Mouse (Mus musculus): ENCODE data around the gene Cryzl1. TPM values are rescaled to one million over a fixed set of nuclear protein-coding genes. Genes with fewer than 3 reads are reported as not detected.

The Cryzl1 gene
- 3.6 and 3.7 TPM in 2 replicates for polyA plus RNA-seq (2012)

DNA sequence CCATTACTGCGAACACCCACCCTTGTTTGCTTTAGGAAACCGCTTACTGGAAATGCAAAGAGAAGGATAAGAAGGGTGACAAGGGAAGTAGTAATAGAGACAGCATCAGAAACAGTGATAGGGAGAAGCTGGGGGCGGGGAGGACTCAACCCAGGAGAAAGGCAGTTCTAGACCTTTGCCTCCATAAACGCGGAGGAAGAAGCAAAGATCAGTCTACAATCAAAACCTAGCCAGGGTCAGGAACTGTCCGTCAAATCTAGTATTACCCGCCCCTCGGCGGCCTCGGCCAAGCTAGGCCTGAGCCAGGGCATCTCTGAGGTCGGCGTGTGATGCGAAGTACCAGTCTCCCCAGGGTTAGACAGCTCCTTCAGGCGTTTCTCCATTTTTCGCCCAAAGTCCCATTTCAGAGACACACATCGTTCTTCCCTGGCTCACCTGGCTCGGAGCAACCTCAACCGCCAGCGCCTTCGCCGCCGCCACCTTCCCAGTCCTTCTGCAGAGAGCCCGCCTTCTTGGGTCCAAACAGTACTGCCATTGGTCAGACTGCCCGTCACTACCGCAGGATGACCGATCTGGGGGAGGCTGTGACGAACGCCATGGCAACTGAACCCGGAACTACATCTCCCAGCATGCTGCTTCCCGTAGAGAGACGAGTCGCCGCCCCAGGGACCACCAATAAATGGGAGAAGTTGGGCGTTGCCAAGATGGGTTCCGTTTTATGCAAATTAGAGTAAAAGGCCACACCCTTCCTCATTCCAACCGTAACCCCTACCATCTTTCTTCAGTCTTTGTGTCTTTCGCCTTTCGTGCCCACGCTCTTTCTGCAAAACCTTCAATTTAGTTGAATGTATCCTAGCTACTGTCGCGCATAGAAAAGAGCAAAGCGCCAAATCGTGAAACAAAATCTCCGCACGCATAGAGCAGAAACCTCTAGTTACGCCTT, at the start of gene Cryzl1:
Gene Cryzl1, minus strand, starts transcription at position 853 of the 943 bp plus-strand sequence.
- TF ChIP-seq GATA1 (IDR thresholded peaks at IDR 0.05; ENCODE audit: low read length) = no peak

- TF ChIP-seq GATA1 (IDR thresholded peaks at IDR 0.05; ENCODE audit: low read length) = no peak
Observed at GRCm38 (mm10) chr16:91772586-91772985, 43.8 kb upstream of the Cryzl1 start.

- TF ChIP-seq GATA1 (IDR thresholded peaks at IDR 0.05; ENCODE audit: low read length) = no peak
Observed at GRCm38 (mm10) chr16:91771334-91771733, 42.6 kb upstream of the Cryzl1 start.

DNA sequence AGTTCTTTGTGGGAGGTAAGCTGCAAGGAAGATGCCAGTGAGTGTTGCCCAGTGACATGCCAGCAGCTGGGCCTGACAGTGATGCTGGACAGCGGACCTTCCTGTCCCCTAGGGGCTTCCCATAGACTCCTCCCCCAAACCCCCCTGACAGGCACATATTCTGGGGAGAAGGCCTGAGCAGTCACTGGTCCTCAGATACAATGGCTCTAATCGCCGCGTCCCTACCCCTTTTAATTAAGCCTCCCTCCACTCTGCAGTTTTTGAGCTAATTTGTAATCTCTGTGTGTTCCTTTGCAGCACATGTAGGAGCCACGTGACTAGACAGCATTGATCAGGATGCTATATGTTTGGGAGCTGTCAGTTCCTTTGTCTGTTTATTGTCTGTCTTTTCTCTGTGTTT, 41.9 kb upstream of the Cryzl1 start:
- TF ChIP-seq GATA1 (IDR thresholded peaks at IDR 0.05; ENCODE audit: low read length) = no peak

- TF ChIP-seq GATA1 (IDR thresholded peaks at IDR 0.05; ENCODE audit: low read length) = no peak
Observed at GRCm38 (mm10) chr16:91769911-91770310, 41.1 kb upstream of the Cryzl1 start.

DNA sequence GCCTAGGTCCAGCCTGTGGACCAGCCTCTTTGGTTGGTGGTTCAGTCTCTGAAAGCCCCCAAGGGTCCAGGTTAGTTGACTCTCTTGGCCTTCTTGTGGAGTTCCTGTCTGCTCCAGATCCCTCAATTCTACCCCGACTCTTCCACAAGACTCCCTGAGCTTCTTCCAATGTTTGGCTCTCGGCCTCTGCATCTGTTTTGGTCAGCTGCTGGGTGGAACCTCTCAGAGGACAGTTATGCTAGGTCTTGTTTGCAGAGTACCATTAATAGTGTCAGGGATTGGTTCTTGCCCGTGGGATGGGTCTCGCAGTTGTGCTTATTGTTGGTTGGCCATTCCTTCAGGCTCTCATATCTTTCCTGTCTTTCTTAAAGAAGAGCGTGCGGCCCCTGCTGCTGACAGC, 39.8 kb upstream of the Cryzl1 start:
- no peak for TF ChIP-seq GATA1 (IDR thresholded peaks at IDR 0.05; ENCODE audit: low read length)

GRCm38 (mm10) chr16:91767165-91767701, 38.5 kb upstream of the Cryzl1 start:
- no peak for TF ChIP-seq GATA1 (IDR thresholded peaks at IDR 0.05; ENCODE audit: low read length)

DNA sequence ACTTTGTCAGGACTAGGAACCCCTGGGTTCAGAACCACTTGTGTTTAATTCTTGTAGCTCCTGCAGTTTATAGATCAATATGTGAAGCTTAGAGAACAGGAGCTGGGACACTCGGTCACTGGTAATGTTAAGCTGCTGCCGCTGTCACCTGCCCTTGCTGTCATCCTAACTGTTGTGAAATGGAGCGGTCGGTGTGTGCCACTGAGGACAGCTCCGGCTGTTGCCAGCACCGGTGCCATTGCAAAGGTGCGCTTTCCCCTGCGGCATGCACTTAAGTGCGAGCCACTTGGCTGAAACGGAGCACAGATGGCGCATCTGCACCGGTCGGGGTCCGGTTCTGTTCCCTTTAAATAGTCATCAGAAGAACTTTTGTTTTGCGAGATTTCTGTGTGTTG, 37.0 kb upstream of the Cryzl1 start:
- no peak for TF ChIP-seq GATA1 (IDR thresholded peaks at IDR 0.05; ENCODE audit: low read length)

DNA sequence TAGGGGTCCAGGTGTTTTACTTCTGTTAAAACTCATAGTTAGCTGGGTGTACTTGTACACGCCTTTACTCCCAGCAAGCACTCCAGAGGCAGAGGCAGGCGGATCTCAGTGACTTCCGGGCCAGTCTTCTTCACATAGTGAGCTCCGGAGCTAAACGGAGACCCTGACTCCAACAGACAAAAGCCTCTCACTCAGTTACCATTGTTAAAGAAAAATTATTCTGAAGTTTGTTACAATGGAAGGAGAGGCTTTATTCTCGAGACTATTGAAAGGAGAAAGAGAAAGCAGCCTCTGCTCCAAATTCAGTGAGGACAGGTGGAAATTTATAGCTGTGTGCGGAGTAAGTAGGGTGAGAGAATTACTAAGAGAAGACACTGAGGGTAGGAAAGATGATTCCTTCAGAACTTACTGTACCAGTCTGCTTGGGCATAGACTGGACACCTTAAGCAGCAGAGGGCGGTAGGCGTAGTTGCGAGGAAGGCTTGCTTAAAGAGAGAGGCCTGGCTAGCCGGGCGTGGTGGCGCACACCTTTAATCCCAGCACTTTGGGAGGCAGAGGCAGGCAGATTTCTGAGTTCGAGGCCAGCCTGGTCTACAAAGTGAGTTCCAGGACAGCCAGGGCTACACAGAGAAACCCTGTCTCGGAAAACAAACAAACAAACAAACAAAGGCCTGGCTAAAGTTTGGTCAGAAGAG, 36.5 kb upstream of the Cryzl1 start:
- TF ChIP-seq GATA1 (IDR thresholded peaks at IDR 0.05; ENCODE audit: low read length) = no peak

DNA sequence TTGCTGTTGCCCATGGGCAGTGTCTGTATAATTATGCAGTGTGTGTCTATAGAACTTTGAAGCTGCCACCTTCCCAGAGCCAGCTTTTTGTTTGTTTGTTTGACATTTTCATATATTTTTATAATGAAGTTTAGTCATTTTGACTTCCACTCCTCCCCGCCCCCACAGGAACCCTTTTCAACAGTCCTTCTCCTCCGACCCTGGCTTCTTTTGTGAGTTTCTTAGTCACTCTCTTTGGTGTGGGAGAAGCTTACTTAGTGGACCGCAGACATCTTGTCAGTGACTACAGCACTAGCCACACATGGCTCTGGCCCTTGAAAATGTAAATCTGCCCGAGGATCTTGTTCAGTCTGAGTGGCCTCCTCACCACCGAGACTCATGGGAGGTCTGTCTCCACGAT, 35.6 kb upstream of the Cryzl1 start:
- no peak for TF ChIP-seq GATA1 (IDR thresholded peaks at IDR 0.05; ENCODE audit: low read length)

GRCm38 (mm10) chr16:91763975-91764374, 35.2 kb upstream of the Cryzl1 start:
- TF ChIP-seq GATA1 (IDR thresholded peaks at IDR 0.05; ENCODE audit: low read length) = no peak

DNA sequence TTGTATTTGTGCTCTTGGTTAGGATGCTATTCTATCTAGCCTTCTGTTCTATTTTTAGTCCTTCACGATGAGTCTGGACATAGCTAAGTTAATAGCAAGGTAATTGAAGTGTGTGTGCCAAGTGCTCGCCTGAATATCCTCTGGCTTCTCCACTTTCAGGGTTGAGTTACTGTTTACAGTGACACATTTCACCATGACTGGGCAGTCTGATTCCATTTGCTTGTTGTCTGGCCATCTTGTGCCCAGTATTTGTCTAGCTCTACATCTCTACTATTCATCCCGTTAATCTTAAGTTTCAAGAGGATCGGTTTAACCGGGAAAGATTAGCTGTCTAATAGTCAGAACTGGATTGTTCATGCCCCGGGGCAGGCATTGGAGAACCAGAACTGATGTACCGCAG, 33.7 kb upstream of the Cryzl1 start:
- TF ChIP-seq GATA1 (IDR thresholded peaks at IDR 0.05; ENCODE audit: low read length) = no peak

DNA sequence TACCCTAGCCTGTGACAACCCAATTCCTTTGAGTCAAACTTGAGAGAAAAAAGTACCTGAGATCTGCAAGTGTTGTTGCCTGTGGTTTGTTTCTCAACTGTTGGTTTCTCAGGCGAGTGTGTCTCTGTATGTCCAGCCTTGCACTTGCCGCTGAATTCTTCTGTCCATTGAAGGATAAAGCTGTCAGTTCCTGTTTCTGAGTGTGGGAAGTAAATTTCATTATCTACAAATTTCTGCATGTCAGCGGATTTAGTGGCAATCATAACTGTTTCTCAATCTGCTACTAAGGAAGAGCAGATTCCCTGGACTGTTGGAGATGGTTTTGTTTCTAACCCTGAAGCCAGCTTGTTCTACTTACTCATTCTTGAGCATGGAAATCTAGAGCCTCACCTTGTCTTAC, 33.0 kb upstream of the Cryzl1 start:
- TF ChIP-seq GATA1 (IDR thresholded peaks at IDR 0.05; ENCODE audit: low read length) = no peak

DNA sequence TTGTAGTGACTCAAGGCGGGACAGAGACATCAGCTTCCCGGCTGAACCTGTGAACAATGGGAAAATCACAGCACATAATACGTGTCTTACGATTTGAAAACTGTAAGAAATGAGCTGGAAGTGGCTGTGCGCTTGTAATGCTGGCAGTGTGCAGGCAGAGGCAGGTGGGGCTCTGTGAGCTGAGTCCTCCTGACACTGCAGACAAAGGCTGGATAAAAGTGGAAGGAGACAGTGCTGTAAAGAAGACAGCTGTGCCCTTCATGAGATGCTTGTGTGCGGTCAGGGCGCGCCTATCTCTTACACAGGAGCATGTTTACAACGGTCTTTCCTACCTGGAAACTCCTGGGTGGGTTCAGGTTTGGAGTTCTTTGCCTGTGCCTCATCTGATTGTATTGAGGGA, 32.4 kb upstream of the Cryzl1 start:
- TF ChIP-seq GATA1 (IDR thresholded peaks at IDR 0.05; ENCODE audit: low read length) = no peak

- no peak for TF ChIP-seq GATA1 (IDR thresholded peaks at IDR 0.05; ENCODE audit: low read length)
Observed at GRCm38 (mm10) chr16:91754957-91755356, 26.2 kb upstream of the Cryzl1 start.

GRCm38 (mm10) chr16:91753611-91754010, 24.8 kb upstream of the Cryzl1 start:
- no peak for TF ChIP-seq GATA1 (IDR thresholded peaks at IDR 0.05; ENCODE audit: low read length)
